Mouse (Mus musculus): ENCODE measurements around the gene Cdk6. TPM values are rescaled to one million over a fixed set of nuclear protein-coding genes. Genes with fewer than 3 reads are reported as not detected.

Cdk6 gene
- total and polyA plus RNA-seq, 2 experiments from 2014 or later = 9.4 to 19.8 TPM

GRCm38 (mm10) chr5:3551481-3551880 is 210.2 kb downstream of the Cdk6 start:
- no peak for TF ChIP-seq CTCF (IDR thresholded peaks at IDR 0.05; ENCODE audit: low read depth)
- no peak overlapping the region for H3K9ac ChIP-seq
- H3K9me3 ChIP-seq (ENCODE audit: low read length) = no peaks in the 10 kb centered on the region
- H3K4me1 ChIP-seq (ENCODE audit: insufficient read depth) = no peaks in the 10 kb centered on the region
- H3K27me3 ChIP-seq (ENCODE audit: insufficient read depth, low read length) = no peaks in the 10 kb centered on the region
- H3K4me3 ChIP-seq (ENCODE audit: low read depth, low read length) = no peak overlapping the region
- no peak for DNase-seq
- ATAC-seq = no peak
- H3K36me3 ChIP-seq (ENCODE audit: insufficient read depth) = peaks cover 17% of the 10 kb centered on the region
- no peak overlapping the region for H3K4me2 ChIP-seq (ENCODE audit: low read depth)
- WGBS = 89% methylated on average over 1 of the region's 1 CpGs
- H3K27ac ChIP-seq (ENCODE audit: low read depth, low read length) = no peak overlapping the region

DNA sequence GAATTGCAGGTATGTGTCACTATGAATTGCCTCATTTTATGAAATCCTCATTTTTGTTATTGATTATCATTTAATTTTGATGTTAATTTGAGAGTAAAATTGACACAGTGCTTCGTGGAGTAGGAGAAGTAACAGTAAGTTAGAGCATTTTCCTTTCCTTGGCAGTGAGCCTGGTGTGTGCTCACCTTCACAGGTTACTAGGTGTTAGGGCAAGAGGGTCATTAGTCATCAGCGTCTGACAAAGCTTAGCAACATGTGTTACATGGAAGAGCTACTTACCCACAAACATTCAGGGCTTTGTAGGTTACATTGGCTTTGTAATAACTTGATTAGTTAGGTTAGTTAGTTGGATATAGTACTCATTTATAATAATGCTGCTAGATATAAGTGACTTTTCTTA is 212.9 kb downstream of the Cdk6 start:
- Histone ChIP-seq H3K27ac (ENCODE audit: low read depth, low read length) (no peak overlapping the region), H3K36me3 (ENCODE audit: insufficient read depth) (peaks cover 30% of the 10 kb centered on the region), H3K4me2 (ENCODE audit: low read depth) (no peak overlapping the region), H3K4me3 (ENCODE audit: low read depth, low read length) (no peak overlapping the region), H3K9ac (no peak overlapping the region), H3K4me1 (ENCODE audit: insufficient read depth) (no peaks in the 10 kb centered on the region), H3K27me3 (ENCODE audit: insufficient read depth, low read length) (no peaks in the 10 kb centered on the region), H3K9me3 (ENCODE audit: low read length) (no peaks in the 10 kb centered on the region)
- ATAC-seq = no peak
- DNase-seq = no peak
- TF ChIP-seq CTCF (IDR thresholded peaks at IDR 0.05; ENCODE audit: low read depth) = no peak
- 87% methylated on average over 2 of the region's 2 CpGs for WGBS

DNA sequence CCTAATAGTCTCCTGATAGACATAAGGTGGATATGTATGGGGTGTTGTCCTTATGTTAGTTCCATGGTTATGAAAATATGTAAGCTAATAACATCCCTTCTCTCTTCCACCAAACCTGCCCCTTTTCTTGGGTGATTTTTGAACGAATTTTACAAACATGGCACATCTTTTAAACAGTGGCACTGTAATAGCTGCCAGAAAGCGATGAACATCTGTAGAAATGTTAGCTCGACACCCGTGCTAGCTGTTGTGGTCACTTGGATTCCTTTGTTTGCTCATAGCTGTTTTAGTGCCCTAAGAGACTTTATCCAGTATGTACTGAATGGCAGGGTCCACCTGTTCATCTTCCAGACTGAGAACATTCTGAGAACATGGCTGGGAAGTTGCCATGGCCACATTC is 230.0 kb downstream of the Cdk6 start, which contains the start of gene 1700109H08Rik:
TSS of gene 1700109H08Rik (plus strand) at position 301 of the 400 bp plus-strand sequence.
- WGBS = 95% methylated on average over 4 of the region's 4 CpGs
- ATAC-seq = no peak
- H3K9me3 ChIP-seq (ENCODE audit: low read length) = no peaks in the 10 kb centered on the region
- no peaks in the 10 kb centered on the region for H3K4me1 ChIP-seq (ENCODE audit: insufficient read depth)
- no peak for DNase-seq
- peaks cover 75% of the 10 kb centered on the region for H3K36me3 ChIP-seq (ENCODE audit: insufficient read depth)
- H3K9ac ChIP-seq = no peak within 1 kb of the TSS
- H3K27me3 ChIP-seq (ENCODE audit: insufficient read depth, low read length) = no peaks in the 10 kb centered on the region
- no peak for TF ChIP-seq CTCF (IDR thresholded peaks at IDR 0.05; ENCODE audit: low read depth)
- no peak within 1 kb of the TSS for H3K27ac ChIP-seq (ENCODE audit: low read depth, low read length)
- no peak within 1 kb of the TSS for H3K4me3 ChIP-seq (ENCODE audit: low read depth, low read length)
- H3K4me2 ChIP-seq (ENCODE audit: low read depth) = no peak within 1 kb of the TSS

DNA sequence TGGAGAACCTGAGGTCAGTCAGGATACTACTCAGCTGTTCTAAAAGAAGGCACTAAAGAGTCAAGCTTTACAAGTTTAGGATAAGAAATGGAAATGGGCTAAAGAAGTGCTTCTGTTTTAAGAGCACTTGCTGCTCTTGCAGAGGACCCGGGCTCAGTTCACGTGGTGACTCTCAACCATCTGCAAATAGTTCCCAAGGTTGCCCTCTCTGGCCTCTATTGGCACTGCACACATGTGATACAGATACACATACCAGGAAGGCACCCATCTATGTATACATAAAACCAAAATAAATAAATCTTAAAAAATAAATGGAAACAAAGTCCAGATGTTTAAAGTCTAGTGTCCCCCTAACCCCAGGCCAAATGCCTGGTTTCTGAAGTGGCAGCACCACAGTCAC is 233.5 kb downstream of the Cdk6 start:
- Histone ChIP-seq H3K36me3 (ENCODE audit: insufficient read depth) (peaks cover 77% of the 10 kb centered on the region), H3K27ac (ENCODE audit: low read depth, low read length) (no peak overlapping the region), H3K9ac (no peak overlapping the region), H3K4me2 (ENCODE audit: low read depth) (no peak overlapping the region), H3K4me1 (ENCODE audit: insufficient read depth) (no peaks in the 10 kb centered on the region), H3K27me3 (ENCODE audit: insufficient read depth, low read length) (no peaks in the 10 kb centered on the region), H3K4me3 (ENCODE audit: low read depth, low read length) (no peak overlapping the region), H3K9me3 (ENCODE audit: low read length) (no peaks in the 10 kb centered on the region)
- no peak for DNase-seq
- no peak for TF ChIP-seq CTCF (IDR thresholded peaks at IDR 0.05; ENCODE audit: low read depth)
- WGBS = 95% methylated on average over 2 of the region's 2 CpGs
- ATAC-seq = no peak; the same call in 1 of the 2 replicates

- Histone ChIP-seq H3K4me2 (ENCODE audit: low read depth) (no peak overlapping the region), H3K4me3 (ENCODE audit: low read depth, low read length) (no peak overlapping the region), H3K27ac (ENCODE audit: low read depth, low read length) (no peak overlapping the region), H3K9ac (no peak overlapping the region), H3K4me1 (ENCODE audit: insufficient read depth) (no peaks in the 10 kb centered on the region), H3K9me3 (ENCODE audit: low read length) (no peaks in the 10 kb centered on the region), H3K36me3 (ENCODE audit: insufficient read depth) (peaks cover 63% of the 10 kb centered on the region), H3K27me3 (ENCODE audit: insufficient read depth, low read length) (no peaks in the 10 kb centered on the region)
- DNase-seq = no peak
- ATAC-seq = no peak
- no peak for TF ChIP-seq CTCF (IDR thresholded peaks at IDR 0.05; ENCODE audit: low read depth)
- WGBS = 91% methylated on average over 2 of the region's 2 CpGs
Observed at GRCm38 (mm10) chr5:3577939-3578338, 236.7 kb downstream of the Cdk6 start.

DNA sequence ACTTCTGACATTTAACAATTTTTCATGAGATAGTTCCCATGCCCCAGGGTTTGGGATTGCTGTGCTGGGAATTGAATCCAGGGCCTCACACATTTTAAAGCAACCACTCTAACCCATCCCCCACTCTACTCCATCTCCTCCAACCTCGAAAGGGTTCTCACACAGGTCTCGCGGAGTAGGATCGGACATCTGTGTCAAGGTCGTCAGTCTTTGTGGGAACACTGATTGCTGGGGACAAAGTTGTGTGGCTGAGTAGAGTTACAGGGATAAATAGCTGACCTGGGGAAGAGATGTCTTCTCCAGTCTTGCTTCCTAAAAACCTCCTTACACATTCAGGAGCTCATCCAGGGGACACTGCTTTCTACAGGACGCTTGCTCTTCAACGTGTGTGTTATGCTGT is 237.8 kb downstream of the Cdk6 start:
- no peak overlapping the region for H3K4me3 ChIP-seq (ENCODE audit: low read depth, low read length)
- WGBS = 94% methylated on average over 7 of the region's 7 CpGs
- H3K27ac ChIP-seq (ENCODE audit: low read depth, low read length) = no peak overlapping the region
- TF ChIP-seq CTCF (IDR thresholded peaks at IDR 0.05; ENCODE audit: low read depth) = no peak
- no peak overlapping the region for H3K4me2 ChIP-seq (ENCODE audit: low read depth)
- H3K36me3 ChIP-seq (ENCODE audit: insufficient read depth) = peaks cover 63% of the 10 kb centered on the region
- H3K4me1 ChIP-seq (ENCODE audit: insufficient read depth) = no peaks in the 10 kb centered on the region
- H3K9me3 ChIP-seq (ENCODE audit: low read length) = no peaks in the 10 kb centered on the region
- H3K9ac ChIP-seq = no peak overlapping the region
- DNase-seq (no peak), ATAC-seq (no peak)
- H3K27me3 ChIP-seq (ENCODE audit: insufficient read depth, low read length) = no peaks in the 10 kb centered on the region

Other genes starting within 250 kb of the Cdk6 start
- gene Fam133b, start 202.3 kb downstream of the Cdk6 start, total RNA-seq (2014; rRNA removed) = 36.5 and 41.5 TPM in 2 replicates
- gene Fam133b, start 202.3 kb downstream of the Cdk6 start, polyA plus RNA-seq (2015; fragmentation: Nextera tagmentation; extraction: Ambion mirVana) = 21.9 and 22.9 TPM in 2 replicates
- 4.9 and 5.2 TPM in 2 replicates for gene 1700109H08Rik, start 230.1 kb downstream of the Cdk6 start, total RNA-seq (2014; rRNA removed)
- 0.69 and 1.1 TPM in 2 replicates for gene 1700109H08Rik, start 230.1 kb downstream of the Cdk6 start, polyA plus RNA-seq (2015; fragmentation: Nextera tagmentation; extraction: Ambion mirVana)

Measured in forebrain, postnatal 0 days (tissue).